Mouse (Mus musculus): ENCODE results near the gene Ppp2r5c. TPM values are rescaled to one million over a fixed set of nuclear protein-coding genes. Genes with fewer than 3 reads are reported as not detected.

The Ppp2r5c gene
- polyA plus RNA-seq, 1 experiment from 2014 or later: 193 TPM

Other genes starting within 250 kb of the Ppp2r5c start
- gene Dio3, start 168.1 kb upstream of the Ppp2r5c start, polyA plus RNA-seq (2014; fragmentation: Nextera tagmentation; extraction: Ambion mirVana): 0.32 and 0.43 TPM in 2 replicates
- 52.8 and 66.7 TPM in 2 replicates for gene Dync1h1, start 154.3 kb downstream of the Ppp2r5c start, polyA plus RNA-seq (2014; fragmentation: Nextera tagmentation; extraction: Ambion mirVana)
- gene 1700001K19Rik, start 235.5 kb downstream of the Ppp2r5c start, polyA plus RNA-seq (2014; fragmentation: Nextera tagmentation; extraction: Ambion mirVana): 0.22 TPM in 1 of 2 replicates, not detected in the other